Mouse (Mus musculus) bone marrow, adult 2 months (tissue): ENCODE measurements at regions not wholly inside any gene's neighbourhood (a gene's known extent, or its start where the extent isn't known, plus 50 kb on each side); places are given as distances from the start of the nearest gene placed in this dataset.

ENCODE experiments used
- CTCF ChIP-seq: fragments of 200-500 bp; IDR thresholded peaks from 2 replicates; pipeline ENCODE4 v1.5.1; 2011; ENCODE audit warnings: low read length, control low read depth; ENCODE audit not compliant: control insufficient read depth, insufficient read depth
- POLR2A ChIP-seq: fragments of 200-500 bp; IDR thresholded peaks from 2 replicates; pipeline ENCODE4 v1.6.1; 2011; ENCODE audit warnings: low read depth, mild to moderate bottlenecking, control low read depth, low read length, borderline replicate concordance; ENCODE audit not compliant: control insufficient read depth

DNA sequence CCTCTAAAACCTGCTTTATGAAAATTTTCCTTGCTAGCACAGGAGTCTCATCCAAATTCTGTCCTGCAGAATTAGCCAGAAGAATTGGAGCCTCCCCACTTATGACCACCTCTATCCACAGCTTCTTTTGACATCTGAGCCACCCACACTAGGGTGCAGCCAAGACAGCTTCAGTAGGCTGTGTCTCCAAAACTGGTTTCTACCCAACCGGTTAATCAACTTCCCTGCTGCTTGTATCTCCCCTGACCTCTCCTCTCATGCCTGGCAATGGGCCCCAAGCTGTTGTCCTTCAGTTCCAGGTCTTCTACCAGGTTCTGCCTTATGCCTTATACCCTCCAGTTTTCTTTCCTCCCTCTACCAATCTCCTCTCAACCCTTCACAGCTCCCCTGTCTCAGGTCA, 68.9 kb upstream of the Nlrp1b start:
- no peak for TF ChIP-seq CTCF
- no peak for TF ChIP-seq POLR2A
